Mouse (Mus musculus): ENCODE results near the gene Drc1. TPM values are rescaled to one million over a fixed set of nuclear protein-coding genes. Genes with fewer than 3 reads are reported as not detected.
A peak's percentile ranks its signal among the peaks of the same experiment; 100 is the strongest.

Drc1 gene
- polyA plus RNA-seq, 1 experiment = 0.01 TPM

DNA sequence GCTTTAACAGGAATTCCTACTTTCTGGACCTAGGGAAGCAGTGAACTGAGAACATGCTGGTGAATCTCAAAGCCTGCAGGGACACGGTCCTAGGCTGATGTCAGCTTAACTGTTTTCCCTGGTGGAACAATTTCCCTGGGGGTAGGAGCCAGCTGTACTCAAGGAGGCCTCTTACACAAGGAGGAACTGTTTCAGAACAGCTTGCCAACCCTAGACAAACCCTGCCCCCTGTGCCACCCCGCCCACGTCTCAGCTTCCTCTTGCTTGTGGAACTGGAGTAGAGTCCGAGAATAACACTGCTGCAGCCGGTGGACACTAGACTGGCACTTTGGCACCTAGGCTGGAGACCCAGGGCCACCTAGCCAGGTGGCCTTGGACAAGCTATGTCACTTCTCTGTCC, 88.2 kb downstream of the Drc1 start:
- Histone ChIP-seq H3K27me3 (ENCODE audit: control insufficient read depth, insufficient read depth, insufficient read length) (peaks cover 59% of the 10 kb centered on the region), H3K79me2 (ENCODE audit: control insufficient read depth, insufficient read depth) (no peaks in the 10 kb centered on the region), H3K79me3 (ENCODE audit: low read depth) (no peaks in the 10 kb centered on the region), H3K36me3 (ENCODE audit: control insufficient read depth, insufficient read depth) (no peaks in the 10 kb centered on the region), H3ac (ENCODE audit: control insufficient read depth, insufficient read length, low read depth) (no peak overlapping the region), H3K4me3 (ENCODE audit: insufficient read depth, poor library complexity, severe bottlenecking) (no peak overlapping the region)
- TF ChIP-seq MAX (IDR thresholded peaks at IDR 0.05) = no peak
- no peak for TF ChIP-seq MYOG (IDR thresholded peaks at IDR 0.05; ENCODE audit: control insufficient read depth, extremely low read depth, insufficient read length)

DNA sequence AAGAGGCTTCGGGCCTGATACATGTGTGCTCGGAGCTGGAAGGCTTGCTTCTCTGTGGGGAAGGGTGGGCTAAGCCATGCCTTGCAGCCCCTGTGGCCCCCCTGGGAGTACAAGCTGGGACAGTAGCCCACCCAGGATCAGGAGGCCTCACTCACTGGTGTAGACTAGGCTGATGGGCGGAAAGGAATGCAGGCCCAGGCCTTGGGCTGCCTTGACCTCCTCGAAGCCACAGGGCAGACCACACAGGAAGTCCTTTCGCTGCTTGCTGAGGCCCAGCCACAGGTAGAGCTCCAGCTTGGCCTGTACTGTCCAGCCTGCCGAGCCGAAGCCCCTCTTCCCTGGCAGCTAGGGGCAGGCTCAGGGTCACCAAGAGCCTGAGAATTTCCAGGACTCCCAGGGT, 101.7 kb downstream of the Drc1 start:
- no peak for TF ChIP-seq CTCF (IDR thresholded peaks at IDR 0.05; ENCODE audit: control insufficient read depth, insufficient read depth, insufficient read length)
- no peak for TF ChIP-seq MYOD1 (IDR thresholded peaks at IDR 0.05; ENCODE audit: control insufficient read depth, insufficient read length, low read depth)
- TF ChIP-seq FOSL1 (IDR thresholded peaks at IDR 0.05; ENCODE audit: insufficient read depth, low read length, poor library complexity, severe bottlenecking) = no peak
- no peak for TF ChIP-seq MYOG (IDR thresholded peaks at IDR 0.05; ENCODE audit: control insufficient read depth, extremely low read depth, insufficient read length)
- TF ChIP-seq CEBPB (IDR thresholded peaks at IDR 0.05; ENCODE audit: low read depth) = no peak
- TF ChIP-seq MAX (IDR thresholded peaks at IDR 0.05) = no peak
- TF ChIP-seq USF1 (IDR thresholded peaks at IDR 0.05; ENCODE audit: low read depth) = no peak
- Histone ChIP-seq H3K27me3 (ENCODE audit: control insufficient read depth, insufficient read depth, insufficient read length) (peaks cover 96% of the 10 kb centered on the region), H3ac (ENCODE audit: control insufficient read depth, insufficient read length, low read depth) (no peak overlapping the region), H3K79me2 (ENCODE audit: control insufficient read depth, insufficient read depth) (no peaks in the 10 kb centered on the region), H3K36me3 (ENCODE audit: control insufficient read depth, insufficient read depth) (no peaks in the 10 kb centered on the region), H3K4me3 (ENCODE audit: insufficient read depth, poor library complexity, severe bottlenecking) (no peak overlapping the region), H3K79me3 (ENCODE audit: low read depth) (no peaks in the 10 kb centered on the region)

DNA sequence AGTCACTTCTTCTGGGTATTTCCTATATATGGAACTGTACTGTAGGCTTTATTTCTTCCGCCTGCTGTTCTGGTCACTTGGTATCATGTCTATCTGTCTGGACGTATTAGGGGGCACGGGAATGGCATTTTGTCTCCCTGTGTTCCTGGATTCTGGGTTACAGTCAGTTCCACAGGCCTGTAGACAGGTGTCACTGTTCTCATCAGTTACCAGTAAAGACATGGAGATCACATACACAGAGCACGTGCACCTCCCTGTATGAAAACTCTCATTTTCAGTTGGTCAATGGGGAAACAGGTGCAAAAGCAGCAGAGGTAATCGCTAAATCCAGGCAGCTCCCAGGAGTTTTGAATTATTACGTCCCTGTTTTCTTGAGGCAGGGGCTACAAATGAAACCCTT, 106.5 kb downstream of the Drc1 start:
- H3K79me2 ChIP-seq (ENCODE audit: control insufficient read depth, insufficient read depth) = no peaks in the 10 kb centered on the region
- TF ChIP-seq MYOD1 (IDR thresholded peaks at IDR 0.05; ENCODE audit: control insufficient read depth, insufficient read length, low read depth) (no peak), FOSL1 (IDR thresholded peaks at IDR 0.05; ENCODE audit: insufficient read depth, low read length, poor library complexity, severe bottlenecking) (no peak), USF1 (IDR thresholded peaks at IDR 0.05; ENCODE audit: low read depth) (no peak), CEBPB (IDR thresholded peaks at IDR 0.05; ENCODE audit: low read depth) (no peak), MAX (IDR thresholded peaks at IDR 0.05) (no peak)
- H3K36me3 ChIP-seq (ENCODE audit: control insufficient read depth, insufficient read depth) = no peaks in the 10 kb centered on the region
- H3K27me3 ChIP-seq (ENCODE audit: control insufficient read depth, insufficient read depth, insufficient read length) = peaks cover 79% of the 10 kb centered on the region
- no peak overlapping the region for H3K4me3 ChIP-seq (ENCODE audit: insufficient read depth, poor library complexity, severe bottlenecking)
- H3K79me3 ChIP-seq (ENCODE audit: low read depth) = no peaks in the 10 kb centered on the region
- no peak overlapping the region for H3ac ChIP-seq (ENCODE audit: control insufficient read depth, insufficient read length, low read depth)

DNA sequence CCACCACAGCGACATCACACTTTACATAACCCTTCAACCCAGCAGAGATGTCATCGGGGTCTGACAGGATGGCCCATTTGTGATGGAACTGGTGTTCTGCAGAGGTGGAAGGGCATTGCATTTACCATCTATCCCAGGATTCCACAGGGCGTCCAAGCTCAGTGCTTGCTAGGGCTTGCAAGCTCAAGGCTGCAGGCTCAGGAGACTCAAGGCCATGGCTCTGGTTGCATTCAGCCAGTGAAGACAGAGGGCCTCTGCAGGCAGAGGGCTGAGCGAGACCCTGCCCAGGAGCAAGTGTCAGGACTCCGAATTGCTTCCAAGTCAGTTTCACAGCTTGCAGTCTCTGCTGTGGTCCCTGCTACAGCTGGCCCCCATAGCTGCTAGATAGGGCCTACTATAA, 108.6 kb downstream of the Drc1 start:
- no peak for TF ChIP-seq FOSL1 (IDR thresholded peaks at IDR 0.05; ENCODE audit: insufficient read depth, low read length, poor library complexity, severe bottlenecking)
- no peak for TF ChIP-seq CEBPB (IDR thresholded peaks at IDR 0.05; ENCODE audit: low read depth)
- no peak for TF ChIP-seq MAX (IDR thresholded peaks at IDR 0.05)
- TF ChIP-seq USF1 (IDR thresholded peaks at IDR 0.05; ENCODE audit: low read depth) = no peak
- no peak for TF ChIP-seq MYOG (IDR thresholded peaks at IDR 0.05; ENCODE audit: control insufficient read depth, extremely low read depth, insufficient read length)
- no peak for TF ChIP-seq CTCF (IDR thresholded peaks at IDR 0.05; ENCODE audit: control insufficient read depth, insufficient read depth, insufficient read length)
- TF ChIP-seq MYOD1 (IDR thresholded peaks at IDR 0.05; ENCODE audit: control insufficient read depth, insufficient read length, low read depth) = no peak
- H3K36me3 ChIP-seq (ENCODE audit: control insufficient read depth, insufficient read depth) = no peaks in the 10 kb centered on the region
- H3K4me3 ChIP-seq (ENCODE audit: insufficient read depth, poor library complexity, severe bottlenecking) = no peak overlapping the region
- no peak overlapping the region for H3ac ChIP-seq (ENCODE audit: control insufficient read depth, insufficient read length, low read depth)
- H3K79me2 ChIP-seq (ENCODE audit: control insufficient read depth, insufficient read depth) = no peaks in the 10 kb centered on the region
- no peaks in the 10 kb centered on the region for H3K79me3 ChIP-seq (ENCODE audit: low read depth)
- H3K27me3 ChIP-seq (ENCODE audit: control insufficient read depth, insufficient read depth, insufficient read length) = peaks cover 72% of the 10 kb centered on the region

DNA sequence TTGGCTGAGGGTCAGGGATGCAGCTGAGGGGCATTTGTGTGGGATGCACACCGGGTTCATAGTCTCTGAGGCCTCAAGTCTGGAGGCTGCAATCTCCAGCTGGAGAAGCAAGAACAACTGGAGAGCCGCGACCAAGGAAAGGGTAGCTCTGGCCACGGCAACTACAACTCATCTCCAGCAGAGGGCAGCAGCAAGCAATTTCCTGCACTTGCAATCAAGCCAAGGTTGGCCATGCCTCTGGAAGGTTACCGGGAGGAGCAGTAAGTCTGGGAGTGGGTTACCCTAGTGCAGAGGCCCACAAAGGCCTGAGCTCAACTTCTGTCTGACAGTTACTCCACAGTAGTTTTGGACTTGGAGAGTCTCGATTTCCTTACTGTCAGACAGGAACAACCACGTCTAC, 110.3 kb downstream of the Drc1 start:
- Histone ChIP-seq H3K79me2 (ENCODE audit: control insufficient read depth, insufficient read depth) (no peaks in the 10 kb centered on the region), H3K4me3 (ENCODE audit: insufficient read depth, poor library complexity, severe bottlenecking) (no peak overlapping the region), H3K36me3 (ENCODE audit: control insufficient read depth, insufficient read depth) (no peaks in the 10 kb centered on the region), H3K79me3 (ENCODE audit: low read depth) (no peaks in the 10 kb centered on the region), H3ac (ENCODE audit: control insufficient read depth, insufficient read length, low read depth) (no peak overlapping the region), H3K27me3 (ENCODE audit: control insufficient read depth, insufficient read depth, insufficient read length) (peaks cover 60% of the 10 kb centered on the region)
- TF ChIP-seq FOSL1 (IDR thresholded peaks at IDR 0.05; ENCODE audit: insufficient read depth, low read length, poor library complexity, severe bottlenecking) (no peak), USF1 (IDR thresholded peaks at IDR 0.05; ENCODE audit: low read depth) (no peak), CEBPB (IDR thresholded peaks at IDR 0.05; ENCODE audit: low read depth) (no peak), MYOG (IDR thresholded peaks at IDR 0.05; ENCODE audit: control insufficient read depth, extremely low read depth, insufficient read length) (no peak), CTCF (IDR thresholded peaks at IDR 0.05; ENCODE audit: control insufficient read depth, insufficient read depth, insufficient read length) (peak; percentile 73), MYOD1 (IDR thresholded peaks at IDR 0.05; ENCODE audit: control insufficient read depth, insufficient read length, low read depth) (no peak), MAX (IDR thresholded peaks at IDR 0.05) (no peak)

DNA sequence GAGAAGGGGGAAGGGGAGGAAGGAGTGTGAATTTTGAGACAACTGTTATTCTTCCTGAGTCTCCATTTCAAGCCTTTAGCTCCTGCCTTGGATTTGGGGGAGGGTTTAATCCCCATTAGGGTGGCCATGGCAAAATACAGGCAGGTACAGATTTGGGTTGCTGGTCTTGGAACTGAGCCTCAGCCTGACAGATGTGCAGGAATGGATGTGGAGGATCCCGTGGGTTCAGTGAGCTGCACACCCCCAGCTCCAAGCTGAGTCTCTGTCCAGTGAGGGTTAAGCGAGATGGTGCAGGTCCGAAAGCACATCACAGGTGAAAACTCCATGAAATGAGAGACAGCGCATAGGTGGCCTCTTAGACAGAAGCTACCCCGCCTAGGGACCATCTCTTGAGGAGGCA, 119.3 kb downstream of the Drc1 start:
- TF ChIP-seq CTCF (IDR thresholded peaks at IDR 0.05; ENCODE audit: control insufficient read depth, insufficient read depth, insufficient read length) (no peak), FOSL1 (IDR thresholded peaks at IDR 0.05; ENCODE audit: insufficient read depth, low read length, poor library complexity, severe bottlenecking) (no peak), MAX (IDR thresholded peaks at IDR 0.05) (no peak)
- H3K36me3 ChIP-seq (ENCODE audit: control insufficient read depth, insufficient read depth) = no peaks in the 10 kb centered on the region
- no peaks in the 10 kb centered on the region for H3K79me2 ChIP-seq (ENCODE audit: control insufficient read depth, insufficient read depth)
- H3K27me3 ChIP-seq (ENCODE audit: control insufficient read depth, insufficient read depth, insufficient read length) = peaks cover 55% of the 10 kb centered on the region
- no peak overlapping the region for H3K4me3 ChIP-seq (ENCODE audit: insufficient read depth, poor library complexity, severe bottlenecking)
- H3ac ChIP-seq (ENCODE audit: control insufficient read depth, insufficient read length, low read depth) = no peak overlapping the region
- H3K79me3 ChIP-seq (ENCODE audit: low read depth) = no peaks in the 10 kb centered on the region
